Mouse (Mus musculus) CH12.LX (cell line): ENCODE data around the gene Celf5.

Source experiments
- BHLHE40 ChIP-seq: IDR thresholded peaks from 2 replicates; pipeline ENCODE4 v1.6.1; 2011; ENCODE audit warnings: mild to moderate bottlenecking, low read depth, low read length, improper control_type of control experiment
- CTCF ChIP-seq, 2 experiments: IDR thresholded peaks in 1 of 2; conservative IDR thresholded peaks in 1 of 2; 2 replicates each; pipeline ENCODE4 v1.5.1; 2011 to 2012; ENCODE audit warnings: low read depth in 2 of 2, low read length in 2 of 2, improper control_type of control experiment in 1 of 2, inconsistent platforms in 1 of 2, mild to moderate bottlenecking in 1 of 2, moderate library complexity in 1 of 2
- EP300 ChIP-seq: IDR thresholded peaks from 2 replicates; pipeline ENCODE4 v1.6.1; 2011; ENCODE audit warnings: low read length, improper control_type of control experiment
- GABPA ChIP-seq: IDR thresholded peaks from 2 replicates; pipeline ENCODE4 v1.6.1; 2012; ENCODE audit warnings: low read depth, low read length, improper control_type of control experiment, inconsistent platforms; ENCODE audit not compliant: insufficient replicate concordance
- HCFC1 ChIP-seq: IDR thresholded peaks from 2 replicates; pipeline ENCODE4 v1.6.1; 2012; ENCODE audit warnings: low read depth, mild to moderate bottlenecking, inconsistent platforms, low read length, improper control_type of control experiment
- MAFK ChIP-seq: IDR thresholded peaks from 2 replicates; pipeline ENCODE4 v1.6.1; 2011; ENCODE audit warnings: low read length, improper control_type of control experiment; ENCODE audit not compliant: insufficient replicate concordance
- POLR2A ChIP-seq: IDR thresholded peaks from 2 replicates; pipeline ENCODE4 v1.6.1; 2011; ENCODE audit warnings: low read depth, mild to moderate bottlenecking, improper control_type of control experiment, low read length
- POLR2AphosphoS2 ChIP-seq: IDR thresholded peaks from 2 replicates; pipeline ENCODE4 v1.6.1; 2011; ENCODE audit warnings: low read depth, low read length, improper control_type of control experiment
- SMC3 ChIP-seq: IDR thresholded peaks from 2 replicates; pipeline ENCODE4 v1.6.1; 2011; ENCODE audit warnings: low read depth, low read length, improper control_type of control experiment
- UBTF ChIP-seq: IDR thresholded peaks from 2 replicates; pipeline ENCODE4 v1.6.1; 2012; ENCODE audit warnings: low read depth, mild to moderate bottlenecking, inconsistent platforms, low read length, improper control_type of control experiment, moderate library complexity
- USF1 ChIP-seq: IDR thresholded peaks from 2 replicates; pipeline ENCODE4 v1.6.1; 2014; ENCODE audit warnings: low read depth, mild to moderate bottlenecking, inconsistent platforms, low read length, improper control_type of control experiment

GRCm38 (mm10) chr10:81427327-81427726 lies 55.2 kb downstream of the Celf5 start:
- TF ChIP-seq EP300 (no peak), POLR2AphosphoS2 (no peak), POLR2A (no peak), CTCF (conservative IDR thresholded peaks at IDR 0.05 in 1 of 2, IDR thresholded peaks at IDR 0.05 in 1 of 2; ENCODE audit: low read depth in 2 of 2, low read length in 2 of 2) (no peak), GABPA (no peak), UBTF (no peak), MAFK (no peak), SMC3 (no peak), HCFC1 (no peak), BHLHE40 (no peak), USF1 (no peak)
